Mouse (Mus musculus): Measurements from ENCODE around the gene Ptpn22.

GRCm38 (mm10) chr3:103904705-103905104, 45.1 kb downstream of the Ptpn22 start:
- TF ChIP-seq CTCF (IDR thresholded peaks at IDR 0.05; ENCODE audit: low read depth, low read length): peak; percentile 61; the same call in 1 of the 2 replicates
- TF ChIP-seq POLR2A (IDR thresholded peaks at IDR 0.05; ENCODE audit: extremely low read depth, insufficient read depth, low read length): no peak

Data from liver, adult 2 months (tissue).